Mouse (Mus musculus) neural tube, embryonic 14.5 days (tissue): Measurements from ENCODE around the gene Abca1. TPM values are rescaled to one million over a fixed set of nuclear protein-coding genes. Genes with fewer than 3 reads are reported as not detected.

ENCODE experiments used
- ATAC-seq: fragments of 200-750 bp; cut with Nextera tagmentation; 2 replicates; pipeline ENCODE4 v1.8.0; 2017; ENCODE audit warnings: low read depth, mild to moderate bottlenecking, moderate TSS enrichment, moderate library complexity
- H3K27ac ChIP-seq: fragments of 300-500 bp; sonication (generic); 2 replicates; pipeline ENCODE4 v1.5.1; 2014; ENCODE audit warnings: low read depth, mild to moderate bottlenecking, control low read depth, low read length, moderate library complexity, mixed read lengths
- H3K27me3 ChIP-seq: fragments of 300-500 bp; sonication (generic); 2 replicates; pipeline ENCODE4 v1.6.1; 2014; ENCODE audit warnings: low read length; ENCODE audit not compliant: control insufficient read depth, insufficient read depth
- H3K36me3 ChIP-seq: fragments of 300-500 bp; sonication (generic); 2 replicates; pipeline ENCODE4 v1.6.1; 2014; ENCODE audit warnings: low read length, mixed read lengths; ENCODE audit not compliant: control insufficient read depth, insufficient read depth
- H3K4me1 ChIP-seq: fragments of 300-500 bp; sonication (generic); 2 replicates; pipeline ENCODE4 v1.6.1; 2014; ENCODE audit warnings: low read length; ENCODE audit not compliant: control insufficient read depth, insufficient read depth
- H3K4me2 ChIP-seq: fragments of 300-500 bp; sonication (generic); 2 replicates; pipeline ENCODE4 v1.6.1; 2014; ENCODE audit warnings: mild to moderate bottlenecking, low read depth, low read length, control low read depth
- H3K4me3 ChIP-seq: fragments of 300-500 bp; sonication (generic); 2 replicates; pipeline ENCODE4 v1.5.1; 2014; ENCODE audit warnings: low read depth, low read length, control low read depth, mixed read lengths
- H3K9ac ChIP-seq: fragments of 300-500 bp; sonication (generic); replicated peaks from 2 replicates; pipeline ENCODE4 v1.6.1; 2014; ENCODE audit warnings: low read depth, mild to moderate bottlenecking, control low read depth, low read length, mixed read lengths
- H3K9me3 ChIP-seq: fragments of 300-500 bp; sonication (generic); 2 replicates; pipeline ENCODE4 v1.6.1; 2016; ENCODE audit warnings: low read length; ENCODE audit not compliant: control insufficient read depth
- WGBS: fragments of 180-500 bp; shearing (Covaris S2); extraction: QIAGEN DNeasy Blood & Tissue Kit; methylation state at CpG from one replicate; pipeline ENCODE4 v1.1.7; 2014; 5-methylcytosine and 5-hydroxymethylcytosine counted together
- polyA plus RNA-seq: library from polyadenylated mRNA; unstranded; fragments of >200 nt; fragmentation: Nextera tagmentation; extraction: Ambion mirVana; gene quantifications from 2 replicates; pipeline ENCODE4 v1.2.1, GENCODE M21; 2014

The Abca1 gene
- polyA plus RNA-seq, 1 experiment from 2014 or later: 11.3 TPM

GRCm38 (mm10) chr4:53043819-53044218, 115.9 kb downstream of the Abca1 start:
- no peak overlapping the region for H3K9ac ChIP-seq
- no peak overlapping the region for H3K4me3 ChIP-seq
- WGBS: 79% methylated on average over 8 of the region's 8 CpGs
- no peak overlapping the region for H3K4me2 ChIP-seq
- no peaks in the 10 kb centered on the region for H3K9me3 ChIP-seq
- ATAC-seq: no peak
- no peak overlapping the region for H3K27ac ChIP-seq
- H3K27me3 ChIP-seq: no peaks in the 10 kb centered on the region
- peaks cover 4% of the 10 kb centered on the region; the same call in 1 of the 2 replicates for H3K36me3 ChIP-seq
- no peaks in the 10 kb centered on the region for H3K4me1 ChIP-seq

- WGBS: 7% methylated on average over 8 of the region's 8 CpGs
- Histone ChIP-seq H3K27ac (no peak overlapping the region), H3K36me3 (no peaks in the 10 kb centered on the region), H3K9ac (no peak overlapping the region), H3K27me3 (no peaks in the 10 kb centered on the region), H3K9me3 (no peaks in the 10 kb centered on the region), H3K4me3 (no peak overlapping the region), H3K4me1 (no peaks in the 10 kb centered on the region), H3K4me2 (no peak overlapping the region)
- ATAC-seq: peak; percentile 58
These were observed 129.3 kb downstream of the Abca1 start for GRCm38 (mm10) chr4:53030326-53030948.

DNA sequence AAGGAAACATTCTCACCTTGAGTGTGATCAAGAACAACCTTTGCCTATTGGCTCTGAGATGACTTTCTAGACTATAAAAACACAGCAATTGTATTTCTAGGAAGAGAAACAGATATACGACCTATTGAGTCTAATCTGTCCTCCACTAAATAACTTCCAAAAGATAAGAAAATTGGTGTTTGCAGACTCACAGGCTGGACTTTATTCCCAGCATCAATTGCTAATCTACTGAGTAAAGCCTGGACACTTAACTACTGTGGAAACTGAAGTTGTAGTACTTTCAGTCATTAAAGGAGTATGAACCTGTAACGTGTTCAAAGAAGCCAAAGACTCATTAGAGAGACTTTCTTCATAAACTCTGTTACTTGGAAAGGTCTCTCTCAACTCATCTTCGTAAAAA, 131.9 kb downstream of the Abca1 start:
- H3K9ac ChIP-seq: no peak overlapping the region
- 92% methylated on average over 3 of the region's 3 CpGs for WGBS
- no peak overlapping the region for H3K4me3 ChIP-seq
- no peak overlapping the region for H3K27ac ChIP-seq
- no peak for ATAC-seq
- H3K9me3 ChIP-seq: no peaks in the 10 kb centered on the region
- no peaks in the 10 kb centered on the region for H3K27me3 ChIP-seq
- peaks cover 10% of the 10 kb centered on the region for H3K36me3 ChIP-seq
- no peak overlapping the region for H3K4me2 ChIP-seq
- H3K4me1 ChIP-seq: no peaks in the 10 kb centered on the region

DNA sequence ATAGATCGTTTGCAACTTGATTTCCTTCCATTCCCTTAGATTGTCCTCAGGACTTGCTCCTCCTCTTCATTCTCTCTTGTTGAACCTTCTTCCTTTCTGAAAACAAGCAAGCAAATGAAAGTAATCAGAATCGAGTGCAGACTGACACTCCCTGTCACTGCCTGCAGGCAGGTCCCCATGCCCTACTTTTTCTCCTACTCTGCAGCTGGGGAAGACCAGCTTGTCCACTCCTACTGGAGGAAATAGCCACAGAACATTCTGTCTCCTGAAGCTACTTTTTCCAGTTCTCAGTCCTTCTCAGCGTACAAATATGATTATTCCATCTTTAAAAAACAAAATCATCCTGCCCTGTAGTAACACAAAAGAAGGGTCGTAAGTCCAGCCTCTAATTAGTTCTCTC, 135.3 kb downstream of the Abca1 start:
- H3K4me3 ChIP-seq: no peak overlapping the region
- H3K4me1 ChIP-seq: no peaks in the 10 kb centered on the region
- no peaks in the 10 kb centered on the region for H3K9me3 ChIP-seq
- H3K4me2 ChIP-seq: no peak overlapping the region
- peaks cover 21% of the 10 kb centered on the region for H3K36me3 ChIP-seq
- ATAC-seq: no peak
- no peak overlapping the region for H3K9ac ChIP-seq
- H3K27ac ChIP-seq: no peak overlapping the region
- H3K27me3 ChIP-seq: no peaks in the 10 kb centered on the region
- WGBS: 88% methylated on average over 4 of the region's 4 CpGs

GRCm38 (mm10) chr4:53023189-53023925, 136.3 kb downstream of the Abca1 start:
- peaks cover 26% of the 10 kb centered on the region for H3K36me3 ChIP-seq
- WGBS: 95% methylated on average over 14 of the region's 14 CpGs

GRCm38 (mm10) chr4:53018392-53018791, 141.3 kb downstream of the Abca1 start:
- Histone ChIP-seq H3K36me3 (peaks cover 32% of the 10 kb centered on the region), H3K27ac (no peak overlapping the region), H3K4me3 (no peak overlapping the region), H3K4me1 (no peaks in the 10 kb centered on the region), H3K9me3 (no peaks in the 10 kb centered on the region), H3K27me3 (no peaks in the 10 kb centered on the region), H3K4me2 (no peak overlapping the region), H3K9ac (no peak overlapping the region)
- 95% methylated on average over 1 of the region's 1 CpGs for WGBS
- no peak for ATAC-seq

More at GRCm38 (mm10) chr4:53023189-53023925, 136.3 kb downstream of the Abca1 start:
- H3K4me2 ChIP-seq: no peak overlapping the region
- no peak overlapping the region for H3K4me3 ChIP-seq
- H3K27me3 ChIP-seq: no peaks in the 10 kb centered on the region
- no peaks in the 10 kb centered on the region for H3K4me1 ChIP-seq
- no peaks in the 10 kb centered on the region for H3K9me3 ChIP-seq
- no peak overlapping the region for H3K9ac ChIP-seq
- H3K27ac ChIP-seq: no peak overlapping the region
- no peak for ATAC-seq

DNA sequence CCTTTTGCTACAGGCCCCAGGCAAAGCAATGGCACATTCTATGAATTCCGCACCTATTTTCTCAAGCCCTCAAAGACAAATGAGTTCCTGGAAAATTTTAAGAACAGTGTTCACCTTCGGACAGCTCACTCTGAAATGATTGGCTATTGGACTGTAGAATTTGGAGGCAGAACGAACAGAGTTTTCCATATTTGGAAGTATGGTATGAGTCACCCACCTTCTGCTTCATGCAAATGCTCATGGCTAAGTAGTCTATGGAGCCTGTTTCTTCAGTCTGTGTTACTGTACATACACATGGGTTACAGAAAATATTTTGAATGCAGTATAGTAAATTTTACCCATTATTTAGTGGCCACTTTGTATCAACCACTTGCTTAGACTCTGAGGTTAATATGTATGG, 144.7 kb downstream of the Abca1 start:
- no peak overlapping the region for H3K4me2 ChIP-seq
- no peak overlapping the region for H3K27ac ChIP-seq
- H3K36me3 ChIP-seq: peaks cover 15% of the 10 kb centered on the region; the same call in 1 of the 2 replicates
- H3K4me1 ChIP-seq: no peaks in the 10 kb centered on the region
- ATAC-seq: no peak
- H3K9me3 ChIP-seq: no peaks in the 10 kb centered on the region
- no peak overlapping the region for H3K9ac ChIP-seq
- WGBS: 96% methylated on average over 3 of the region's 3 CpGs
- H3K27me3 ChIP-seq: no peaks in the 10 kb centered on the region
- H3K4me3 ChIP-seq: no peak overlapping the region

- Histone ChIP-seq H3K27me3 (no peaks in the 10 kb centered on the region), H3K4me1 (no peaks in the 10 kb centered on the region), H3K4me3 (no peak overlapping the region), H3K9me3 (no peaks in the 10 kb centered on the region), H3K9ac (no peak overlapping the region), H3K36me3 (peaks cover 15% of the 10 kb centered on the region; the same call in 1 of the 2 replicates), H3K4me2 (no peak overlapping the region), H3K27ac (no peak overlapping the region)
- WGBS: 92% methylated on average over 7 of the region's 7 CpGs
- no peak for ATAC-seq
These were observed 145.3 kb downstream of the Abca1 start for GRCm38 (mm10) chr4:53014421-53014820.

- Histone ChIP-seq H3K36me3 (0 out of 2 replicates have a peak, but pooled peaks cover 7% of the 10 kb centered on the region), H3K4me2 (peak within 1 kb of the TSS; percentile 56), H3K4me1 (no peaks in the 10 kb centered on the region), H3K27ac (peak within 1 kb of the TSS; percentile 81), H3K4me3 (peak within 1 kb of the TSS; percentile 75), H3K9me3 (no peaks in the 10 kb centered on the region), H3K27me3 (no peaks in the 10 kb centered on the region), H3K9ac (peak within 1 kb of the TSS; percentile 65)
- peak; percentile 95 for ATAC-seq
- under 1% methylated on average over 63 of the region's 63 CpGs for WGBS
These were observed 147.8 kb downstream of the Abca1 start, which contains the start of gene Nipsnap3b for GRCm38 (mm10) chr4:53011732-53012361. TSS of gene Nipsnap3b (plus strand) at chr4:53011880.
